Mouse (Mus musculus) brain, embryonic 14.5 days (tissue): Measurements from ENCODE around the gene Naa25.

ENCODE experiments used
- CTCF ChIP-seq: fragments of 200-500 bp; IDR thresholded peaks from 2 replicates; pipeline ENCODE4 v1.5.1; 2012; ENCODE audit warnings: inconsistent platforms, mild to moderate bottlenecking, moderate library complexity, borderline replicate concordance; ENCODE audit not compliant: insufficient read depth, insufficient read length; ENCODE audit errors: extremely low read depth
- POLR2A ChIP-seq: fragments of 200-500 bp; IDR thresholded peaks from 2 replicates; pipeline ENCODE4 v1.6.1; 2012; ENCODE audit warnings: mild to moderate bottlenecking, inconsistent platforms, borderline replicate concordance; ENCODE audit not compliant: poor library complexity, insufficient read depth, insufficient read length, severe bottlenecking; ENCODE audit errors: extremely low read depth

DNA sequence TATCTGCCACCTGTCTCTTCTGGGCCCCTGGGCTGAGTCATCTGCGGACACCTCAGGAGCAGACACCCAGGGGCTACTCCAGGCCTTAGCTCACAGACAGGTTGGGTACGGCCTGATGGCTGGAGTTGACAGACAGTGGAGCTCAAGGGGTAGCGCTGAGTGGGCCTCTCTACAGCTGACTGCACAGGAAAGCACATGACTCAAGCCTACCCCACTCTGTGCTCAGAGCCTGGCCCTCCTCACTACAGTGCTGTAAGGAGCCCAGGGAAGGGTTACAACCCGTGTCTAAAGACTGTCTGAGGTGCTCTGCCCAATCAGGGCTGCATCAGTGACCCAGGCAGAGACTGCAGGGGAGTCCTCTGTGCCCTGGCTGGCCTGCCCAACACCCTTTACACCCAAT is 30.5 kb upstream of the Naa25 start:
- TF ChIP-seq CTCF (no peak), POLR2A (no peak)
